Mouse (Mus musculus) lung, embryonic 16.5 days (tissue): Measurements from ENCODE around the gene Tob2. TPM values are rescaled to one million over a fixed set of nuclear protein-coding genes. Genes with fewer than 3 reads are reported as not detected.

ENCODE experiments used
- ATAC-seq: fragments of 200-750 bp; cut with Nextera tagmentation; 2 replicates; pipeline ENCODE4 v1.8.0; 2017; ENCODE audit warnings: low read depth, mild to moderate bottlenecking, moderate library complexity
- H3K27ac ChIP-seq: fragments of 300-500 bp; sonication (generic); 2 replicates; pipeline ENCODE4 v1.5.1; 2014; ENCODE audit warnings: mild to moderate bottlenecking, control low read depth, low read length
- H3K27me3 ChIP-seq: fragments of 300-500 bp; sonication (generic); 2 replicates; pipeline ENCODE4 v1.6.1; 2014; ENCODE audit warnings: low read depth, low read length, mixed read lengths; ENCODE audit not compliant: control insufficient read depth, insufficient read depth
- H3K36me3 ChIP-seq: fragments of 300-500 bp; sonication (generic); 2 replicates; pipeline ENCODE4 v1.6.1; 2014; ENCODE audit warnings: low read length; ENCODE audit not compliant: control insufficient read depth, insufficient read depth
- H3K4me1 ChIP-seq: fragments of 300-500 bp; sonication (generic); replicated peaks from 2 replicates; pipeline ENCODE4 v1.6.1; 2014; ENCODE audit warnings: low read length, mixed read lengths; ENCODE audit not compliant: control insufficient read depth, insufficient read depth
- H3K4me2 ChIP-seq: fragments of 300-500 bp; sonication (generic); 2 replicates; pipeline ENCODE4 v1.6.1; 2014; ENCODE audit warnings: low read depth, low read length, control low read depth
- H3K4me3 ChIP-seq: fragments of 300-500 bp; sonication (generic); 2 replicates; pipeline ENCODE4 v1.5.1; 2014; ENCODE audit warnings: mild to moderate bottlenecking, low read length, control low read depth
- H3K9ac ChIP-seq: fragments of 300-500 bp; sonication (generic); 2 replicates; pipeline ENCODE4 v1.6.1; 2014; ENCODE audit warnings: low read length, control low read depth
- H3K9me3 ChIP-seq: fragments of 300-500 bp; sonication (generic); 2 replicates; pipeline ENCODE4 v1.6.1; 2016; ENCODE audit warnings: low read length; ENCODE audit not compliant: control insufficient read depth
- WGBS: fragments of 180-500 bp; shearing (Covaris S2); extraction: QIAGEN DNeasy Blood & Tissue Kit; methylation state at CpG from one replicate; pipeline ENCODE4 v1.1.7; 2014; 5-methylcytosine and 5-hydroxymethylcytosine counted together
- polyA plus RNA-seq: library from polyadenylated mRNA; unstranded; fragments of >200 nt; fragmentation: Nextera tagmentation; extraction: Ambion mirVana; gene quantifications from 2 replicates; pipeline ENCODE4 v1.2.1, GENCODE M21; 2015

Tob2 gene
- polyA plus RNA-seq: 32.3 and 36.0 TPM in 2 replicates

DNA sequence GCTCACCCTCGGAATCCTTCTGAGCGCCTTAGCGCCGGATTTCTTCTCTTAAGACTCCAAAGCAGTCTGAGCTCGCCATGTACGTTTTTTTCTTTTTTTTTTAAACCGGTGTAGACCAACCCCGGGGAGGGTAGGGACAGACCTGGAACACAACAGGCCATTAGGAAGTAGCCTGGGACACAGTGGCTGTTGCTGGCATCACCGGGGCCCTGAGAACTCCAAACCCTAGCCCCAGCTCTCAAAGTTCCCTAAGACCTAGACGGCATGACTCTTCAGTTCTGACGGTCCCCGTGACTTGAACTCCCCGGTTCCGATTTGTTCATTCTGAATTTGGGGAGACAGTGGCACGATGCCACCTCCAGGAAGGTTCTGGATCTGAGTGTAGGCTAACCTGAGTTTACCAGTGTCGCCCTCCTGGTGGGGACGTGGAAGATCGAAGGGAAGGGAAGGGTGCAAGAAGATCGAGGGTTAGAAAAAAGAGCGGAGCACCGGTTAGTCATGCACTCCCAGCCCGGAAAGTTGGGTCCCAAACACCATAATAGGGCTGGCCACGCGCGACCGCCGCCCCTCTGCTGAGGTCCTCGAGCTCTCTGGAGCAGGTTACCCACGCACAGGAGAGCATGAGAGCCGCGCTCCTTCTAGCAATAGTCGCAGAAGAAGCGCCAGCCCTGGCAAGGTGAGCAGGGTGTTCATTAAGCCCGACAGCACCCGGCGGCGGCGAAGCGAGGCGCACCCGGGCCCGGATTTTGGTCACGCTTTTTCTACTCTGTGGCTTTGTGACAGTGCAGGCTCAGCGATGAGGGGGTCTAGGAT lies at the start of gene Tob2:
Tob2 (minus strand) TSS at position 280 of the 813 bp plus-strand sequence.
- peak within 1 kb of the TSS; percentile 94 for H3K4me2 ChIP-seq
- WGBS: under 1% methylated on average over 44 of the region's 44 CpGs
- peak within 1 kb of the TSS; percentile 93 for H3K9ac ChIP-seq
- peak within 1 kb of the TSS; percentile 79 for H3K4me3 ChIP-seq
- H3K27me3 ChIP-seq: no peaks in the 10 kb centered on the region
- peak within 1 kb of the TSS; percentile 99 for H3K27ac ChIP-seq
- peaks cover under 1% of the 10 kb centered on the region; the same call in 1 of the 2 replicates for H3K36me3 ChIP-seq
- no peaks in the 10 kb centered on the region for H3K9me3 ChIP-seq
- peaks cover 15% of the 10 kb centered on the region for H3K4me1 ChIP-seq
- peak; percentile 23 for ATAC-seq

DNA sequence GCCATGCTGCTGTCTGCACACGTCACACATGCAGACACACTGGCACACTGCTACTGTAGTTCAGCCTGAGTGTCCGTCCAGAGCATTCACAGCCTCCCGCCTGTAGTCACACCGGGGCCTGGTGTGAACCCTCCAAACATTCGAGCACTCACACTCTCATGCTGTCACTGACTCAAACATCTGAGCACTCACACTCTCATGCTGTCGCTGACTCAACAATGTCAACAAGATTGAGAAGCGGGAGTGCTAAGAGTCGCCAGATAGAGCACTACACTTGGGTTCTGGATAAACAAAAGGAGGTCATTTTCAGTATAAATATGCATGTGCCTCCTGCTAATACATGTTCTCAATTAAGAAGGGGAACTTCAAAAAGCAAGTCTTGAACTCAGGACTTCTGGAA lies 49.4 kb upstream of the Tob2 start:
- Histone ChIP-seq H3K36me3 (peaks cover 41% of the 10 kb centered on the region), H3K4me2 (no peak overlapping the region), H3K27ac (no peak overlapping the region), H3K9me3 (no peaks in the 10 kb centered on the region), H3K27me3 (no peaks in the 10 kb centered on the region), H3K4me3 (no peak overlapping the region), H3K4me1 (no peaks in the 10 kb centered on the region), H3K9ac (no peak overlapping the region)
- no peak for ATAC-seq
- 71% methylated on average over 8 of the region's 8 CpGs for WGBS

DNA sequence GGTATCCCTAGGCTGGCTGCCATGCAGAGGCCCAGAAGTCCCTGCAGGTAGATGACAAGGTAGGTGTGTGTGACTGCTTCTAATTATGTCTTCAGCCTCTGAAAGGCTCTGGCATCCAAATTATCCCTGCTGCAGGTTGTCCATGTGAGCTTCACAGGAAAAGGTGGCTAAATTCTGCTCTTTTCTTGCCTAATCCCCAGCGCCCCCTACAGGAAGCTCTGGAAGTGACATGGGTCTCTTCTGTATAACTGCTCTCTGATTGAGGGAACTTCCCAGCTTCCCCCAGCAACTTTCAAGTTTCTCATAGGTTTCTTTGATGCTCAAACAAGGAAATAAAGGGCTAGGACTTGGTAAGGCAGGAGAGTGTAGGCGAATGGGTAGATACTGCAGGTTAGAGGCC lies 46.3 kb upstream of the Tob2 start:
- WGBS: 36% methylated on average over 2 of the region's 2 CpGs
- H3K27me3 ChIP-seq: no peaks in the 10 kb centered on the region
- H3K4me2 ChIP-seq: no peak overlapping the region
- H3K27ac ChIP-seq: no peak overlapping the region
- ATAC-seq: 0 out of 2 replicates have a peak, but pooled peaks have one; percentile 17
- H3K9me3 ChIP-seq: no peaks in the 10 kb centered on the region
- no peaks in the 10 kb centered on the region for H3K4me1 ChIP-seq
- no peak overlapping the region for H3K4me3 ChIP-seq
- H3K9ac ChIP-seq: no peak overlapping the region
- peaks cover 43% of the 10 kb centered on the region for H3K36me3 ChIP-seq

DNA sequence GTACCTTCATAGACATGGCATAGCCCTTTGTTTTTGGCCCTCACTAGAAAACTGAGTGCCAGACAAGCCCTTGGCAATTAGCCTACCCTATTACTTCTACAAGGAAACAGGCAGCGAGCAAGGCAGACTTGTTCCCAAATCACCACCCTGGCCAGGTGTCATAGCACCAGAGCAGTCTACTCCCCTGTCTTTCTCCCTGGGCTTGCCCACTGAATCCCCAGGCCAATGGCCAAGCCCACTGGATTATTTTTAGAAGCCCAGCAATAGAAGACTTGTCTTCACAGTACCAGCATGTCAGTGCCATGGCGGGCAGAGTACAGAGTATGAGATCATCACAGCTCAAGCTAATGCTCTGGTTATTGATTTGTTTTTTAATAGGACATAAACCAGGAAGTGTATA lies 40.2 kb upstream of the Tob2 start:
- no peak overlapping the region for H3K4me3 ChIP-seq
- no peak overlapping the region for H3K27ac ChIP-seq
- no peaks in the 10 kb centered on the region for H3K9me3 ChIP-seq
- 0 out of 2 replicates have a peak, but pooled peaks cover under 1% of the 10 kb centered on the region for H3K4me1 ChIP-seq
- no peak overlapping the region for H3K9ac ChIP-seq
- no peak overlapping the region for H3K4me2 ChIP-seq
- no peak for ATAC-seq
- H3K27me3 ChIP-seq: no peaks in the 10 kb centered on the region
- 82% methylated on average over 2 of the region's 2 CpGs for WGBS
- peaks cover 24% of the 10 kb centered on the region for H3K36me3 ChIP-seq

DNA sequence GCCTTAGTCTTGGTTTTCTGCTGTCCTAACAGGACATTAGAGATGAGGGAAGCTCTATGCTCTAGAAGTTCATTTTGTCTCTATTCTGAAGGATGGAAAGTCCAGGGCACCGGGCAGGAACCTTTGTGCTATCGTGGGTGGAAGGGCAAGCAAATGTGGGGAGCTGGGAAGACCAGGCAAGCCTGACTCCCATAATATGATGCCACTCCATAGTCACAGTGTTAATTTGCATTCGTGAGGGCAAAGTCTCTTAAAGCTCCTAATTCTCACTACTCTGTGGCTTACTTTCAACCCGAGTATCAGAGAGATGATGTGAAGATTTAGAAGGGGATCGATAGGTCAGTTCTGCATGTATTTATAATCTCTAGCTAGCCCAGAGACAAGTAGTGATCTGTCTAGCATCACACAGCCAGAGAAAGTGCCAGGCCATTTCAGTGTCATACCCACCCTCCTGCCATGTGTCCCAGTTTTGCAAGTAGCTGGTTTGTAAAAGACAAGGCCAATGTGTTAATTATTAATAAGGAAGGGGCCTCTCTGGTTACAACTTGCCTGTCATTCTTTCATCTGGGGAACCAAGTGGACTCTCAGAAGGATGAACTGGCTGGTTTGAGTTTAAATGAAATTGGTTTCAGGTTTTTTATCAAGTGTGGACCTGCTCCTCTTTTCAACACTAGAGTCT lies 39.1 kb upstream of the Tob2 start:
- Histone ChIP-seq H3K27me3 (no peaks in the 10 kb centered on the region), H3K4me3 (no peak overlapping the region), H3K9me3 (no peaks in the 10 kb centered on the region), H3K4me1 (0 out of 2 replicates have a peak, but pooled peaks cover 2% of the 10 kb centered on the region), H3K36me3 (peaks cover 24% of the 10 kb centered on the region), H3K27ac (no peak overlapping the region), H3K4me2 (no peak overlapping the region), H3K9ac (no peak overlapping the region)
- 87% methylated on average over 5 of the region's 5 CpGs for WGBS
- no peak for ATAC-seq

DNA sequence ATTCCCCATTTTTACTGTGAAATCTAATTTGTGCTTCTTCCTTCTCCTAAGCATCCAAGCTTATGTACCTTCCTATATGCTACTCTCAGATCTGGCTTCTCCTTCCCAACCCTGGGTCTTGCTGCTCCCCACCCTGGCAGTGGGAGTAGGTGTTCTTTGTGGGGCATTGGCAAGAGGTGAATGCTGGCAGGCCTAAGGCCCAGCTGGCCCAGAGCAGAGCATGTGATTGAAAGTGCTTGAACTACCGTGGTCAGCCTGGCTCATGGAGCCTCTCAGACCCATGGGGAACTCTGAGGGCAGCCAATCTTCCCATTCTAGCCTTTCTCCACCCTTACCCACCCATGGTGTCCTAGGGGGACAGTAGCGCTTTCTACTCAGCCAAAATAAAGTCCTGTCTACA lies 37.8 kb upstream of the Tob2 start:
- no peak overlapping the region for H3K9ac ChIP-seq
- H3K36me3 ChIP-seq: peaks cover 23% of the 10 kb centered on the region; the same call in 1 of the 2 replicates
- H3K4me1 ChIP-seq: 0 out of 2 replicates have a peak, but pooled peaks cover 2% of the 10 kb centered on the region
- no peaks in the 10 kb centered on the region for H3K27me3 ChIP-seq
- no peak for ATAC-seq
- no peaks in the 10 kb centered on the region for H3K9me3 ChIP-seq
- no peak overlapping the region for H3K4me3 ChIP-seq
- H3K4me2 ChIP-seq: no peak overlapping the region
- H3K27ac ChIP-seq: no peak overlapping the region
- WGBS: 78% methylated on average over 2 of the region's 2 CpGs

DNA sequence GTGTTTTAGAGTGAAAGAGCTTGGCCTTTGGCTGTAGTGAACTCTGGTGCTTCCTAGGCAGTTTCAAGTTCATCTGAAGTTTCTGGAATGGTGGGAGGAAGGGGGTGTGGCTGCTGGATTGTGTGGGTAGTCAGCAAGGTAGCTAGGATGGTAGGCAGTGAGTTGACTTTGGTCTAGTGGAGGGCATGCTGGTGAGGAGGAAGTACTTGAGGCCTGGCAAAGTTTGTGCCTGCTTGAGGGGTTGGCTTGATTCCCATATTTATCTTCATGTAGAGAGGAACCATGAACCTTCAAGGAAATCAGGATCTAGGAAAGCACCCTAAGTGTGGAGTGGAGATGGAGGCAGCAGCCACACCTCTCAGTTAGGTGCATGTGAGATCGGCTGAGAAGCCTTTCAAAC lies 35.4 kb upstream of the Tob2 start:
- peak; percentile 92 for ATAC-seq
- Histone ChIP-seq H3K36me3 (peaks cover 24% of the 10 kb centered on the region; the same call in 1 of the 2 replicates), H3K9ac (no peak overlapping the region), H3K9me3 (no peaks in the 10 kb centered on the region), H3K4me2 (no peak overlapping the region), H3K27ac (peak overlapping the region; percentile 11; the same call in 1 of the 2 replicates), H3K27me3 (no peaks in the 10 kb centered on the region), H3K4me3 (no peak overlapping the region), H3K4me1 (0 out of 2 replicates have a peak, but pooled peaks cover 2% of the 10 kb centered on the region)
- 61% methylated on average over 1 of the region's 1 CpGs for WGBS

DNA sequence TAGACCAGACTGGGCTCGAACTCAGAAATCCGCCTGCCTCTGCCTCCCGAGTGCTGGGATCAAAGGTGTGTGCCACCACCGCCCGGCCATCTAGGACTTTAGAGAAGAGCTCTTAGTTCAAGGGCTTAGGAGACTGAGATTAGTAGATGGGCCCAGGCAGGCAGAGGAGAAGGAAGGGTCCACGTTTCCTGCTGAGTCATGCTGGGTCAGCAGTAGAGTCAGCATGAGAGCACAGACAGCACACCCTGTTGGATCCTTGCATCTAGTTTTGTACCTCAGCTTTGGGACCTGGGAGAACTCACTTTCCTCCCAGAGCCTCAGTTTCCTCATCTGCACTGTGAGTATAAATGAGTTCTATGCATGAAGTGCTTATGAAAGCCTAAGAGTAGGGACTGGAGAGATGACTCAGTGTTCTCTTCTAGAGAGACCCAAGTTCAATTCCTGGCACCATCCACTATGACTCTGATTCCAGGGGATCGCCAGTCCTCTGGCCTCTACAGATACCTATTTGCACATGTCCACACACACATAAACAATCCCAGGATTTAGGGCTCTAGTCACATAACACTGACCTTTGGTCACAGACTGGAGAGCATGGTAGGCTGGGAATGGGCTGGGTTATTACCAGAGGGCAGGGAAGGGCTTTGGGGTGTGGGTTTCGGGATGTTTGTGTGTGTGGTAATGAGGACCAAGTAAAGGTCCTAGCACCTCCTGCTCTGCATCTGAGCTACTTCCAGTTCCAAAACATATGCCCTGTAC lies 33.4 kb upstream of the Tob2 start:
- no peak overlapping the region for H3K27ac ChIP-seq
- H3K9ac ChIP-seq: no peak overlapping the region
- peaks cover 27% of the 10 kb centered on the region; the same call in 1 of the 2 replicates for H3K36me3 ChIP-seq
- H3K27me3 ChIP-seq: no peaks in the 10 kb centered on the region
- no peaks in the 10 kb centered on the region for H3K9me3 ChIP-seq
- H3K4me2 ChIP-seq: no peak overlapping the region
- no peak overlapping the region for H3K4me3 ChIP-seq
- ATAC-seq: no peak
- 89% methylated on average over 8 of the region's 8 CpGs for WGBS
- 0 out of 2 replicates have a peak, but pooled peaks cover 2% of the 10 kb centered on the region for H3K4me1 ChIP-seq
